Mouse (Mus musculus): ENCODE results near the gene Nfkbib. TPM values are rescaled to one million over a fixed set of nuclear protein-coding genes. Genes with fewer than 3 reads are reported as not detected.

The Nfkbib gene
- polyA plus RNA-seq, 1 experiment from 2014 or later, result 42.2 TPM

- WGBS, result 92% methylated on average over 7 of the region's 7 CpGs
Measured at GRCm38 (mm10) chr7:28749935-28750334, 17.4 kb downstream of the Nfkbib start.

GRCm38 (mm10) chr7:28741709-28742438 lies 25.4 kb downstream of the Nfkbib start, which contains the start of the genes Mrps12 and Sars2:
Gene Mrps12 (minus strand): TSS chr7:28741820.
Gene Sars2 (plus strand): TSS chr7:28741992.
- Histone ChIP-seq H3K4me2 (ENCODE audit: low read length) (peak within 1 kb of the TSS; percentile 82), H3K4me1 (replicated peaks; ENCODE audit: insufficient read depth, low read length) (0 out of 2 replicates have a peak, but pooled peaks cover 3% of the 10 kb centered on the region), H3K36me3 (ENCODE audit: insufficient read depth, low read length) (peaks cover 13% of the 10 kb centered on the region; the same call in 1 of the 2 replicates), H3K9ac (ENCODE audit: low read depth, low read length) (peak within 1 kb of the TSS; percentile 74), H3K4me3 (replicated peaks; ENCODE audit: low read depth, low read length) (peak within 1 kb of the TSS; percentile 74), H3K9me3 (replicated peaks; ENCODE audit: low read length) (no peaks in the 10 kb centered on the region), H3K27me3 (ENCODE audit: insufficient read depth, low read length) (no peaks in the 10 kb centered on the region), H3K27ac (peak within 1 kb of the TSS; percentile 85)
- under 1% methylated on average over 39 of the region's 39 CpGs for WGBS
- ATAC-seq (replicated peaks; ENCODE audit: low FRiP score, low read depth) (peak; percentile 97), DNase-seq (ENCODE audit: low spot score) (peak; percentile 100)
- peak; percentile 94 for TF ChIP-seq CTCF (IDR thresholded peaks at IDR 0.05; ENCODE audit: low read depth)

More at GRCm38 (mm10) chr7:28749935-28750334, 17.4 kb downstream of the Nfkbib start:
- no peak overlapping the region for H3K4me3 ChIP-seq (replicated peaks; ENCODE audit: low read depth, low read length)
- no peaks in the 10 kb centered on the region for H3K27me3 ChIP-seq (ENCODE audit: insufficient read depth, low read length)
- H3K36me3 ChIP-seq (ENCODE audit: insufficient read depth, low read length), result 0 out of 2 replicates have a peak, but pooled peaks cover 6% of the 10 kb centered on the region
- no peak overlapping the region for H3K9ac ChIP-seq (ENCODE audit: low read depth, low read length)
- H3K27ac ChIP-seq, result no peak overlapping the region
- no peak overlapping the region for H3K4me2 ChIP-seq (ENCODE audit: low read length)
- H3K4me1 ChIP-seq (replicated peaks; ENCODE audit: insufficient read depth, low read length), result no peaks in the 10 kb centered on the region
- TF ChIP-seq CTCF (IDR thresholded peaks at IDR 0.05; ENCODE audit: low read depth), result no peak
- H3K9me3 ChIP-seq (replicated peaks; ENCODE audit: low read length), result no peaks in the 10 kb centered on the region
- no peak for ATAC-seq (replicated peaks; ENCODE audit: low FRiP score, low read depth)
- DNase-seq (ENCODE audit: low spot score), result no peak

- ATAC-seq (replicated peaks; ENCODE audit: low FRiP score, low read depth) (peak; percentile 11; the same call in 1 of the 2 replicates), DNase-seq (ENCODE audit: low spot score) (no peak)
- WGBS, result under 1% methylated on average over 13 of the region's 13 CpGs
- TF ChIP-seq CTCF (IDR thresholded peaks at IDR 0.05; ENCODE audit: low read depth), result no peak
- no peaks in the 10 kb centered on the region for H3K9me3 ChIP-seq (replicated peaks; ENCODE audit: low read length)
- peak overlapping the region; percentile 82 for H3K4me2 ChIP-seq (ENCODE audit: low read length)
- H3K27me3 ChIP-seq (ENCODE audit: insufficient read depth, low read length), result no peaks in the 10 kb centered on the region
- H3K4me3 ChIP-seq (replicated peaks; ENCODE audit: low read depth, low read length), result peak overlapping the region; percentile 74
- H3K9ac ChIP-seq (ENCODE audit: low read depth, low read length), result peak overlapping the region; percentile 74
- peak overlapping the region; percentile 70 for H3K27ac ChIP-seq
- peaks cover 9% of the 10 kb centered on the region; the same call in 1 of the 2 replicates for H3K36me3 ChIP-seq (ENCODE audit: insufficient read depth, low read length)
- 0 out of 2 replicates have a peak, but pooled peaks cover 3% of the 10 kb centered on the region for H3K4me1 ChIP-seq (replicated peaks; ENCODE audit: insufficient read depth, low read length)
Measured at GRCm38 (mm10) chr7:28741368-28741708, 26.0 kb downstream of the Nfkbib start.

- no peak for TF ChIP-seq CTCF (IDR thresholded peaks at IDR 0.05; ENCODE audit: low read depth)
- Histone ChIP-seq H3K9me3 (replicated peaks; ENCODE audit: low read length) (no peaks in the 10 kb centered on the region), H3K27ac (peak overlapping the region; percentile 70), H3K27me3 (ENCODE audit: insufficient read depth, low read length) (no peaks in the 10 kb centered on the region), H3K36me3 (ENCODE audit: insufficient read depth, low read length) (peaks cover 9% of the 10 kb centered on the region; the same call in 1 of the 2 replicates), H3K4me2 (ENCODE audit: low read length) (peak overlapping the region; percentile 82), H3K4me1 (replicated peaks; ENCODE audit: insufficient read depth, low read length) (0 out of 2 replicates have a peak, but pooled peaks cover 3% of the 10 kb centered on the region), H3K4me3 (replicated peaks; ENCODE audit: low read depth, low read length) (peak overlapping the region; percentile 74), H3K9ac (ENCODE audit: low read depth, low read length) (peak overlapping the region; percentile 74)
- DNase-seq (ENCODE audit: low spot score) (no peak), ATAC-seq (replicated peaks; ENCODE audit: low FRiP score, low read depth) (no peak)
- WGBS, result 26% methylated on average over 9 of the region's 9 CpGs
Measured at GRCm38 (mm10) chr7:28740949-28741348, 26.4 kb downstream of the Nfkbib start.

GRCm38 (mm10) chr7:28739829-28740228 lies 27.5 kb downstream of the Nfkbib start:
- H3K9me3 ChIP-seq (replicated peaks; ENCODE audit: low read length), result no peaks in the 10 kb centered on the region
- TF ChIP-seq CTCF (IDR thresholded peaks at IDR 0.05; ENCODE audit: low read depth), result no peak
- ATAC-seq (replicated peaks; ENCODE audit: low FRiP score, low read depth) (no peak), DNase-seq (ENCODE audit: low spot score) (no peak)
- 0 out of 2 replicates have a peak, but pooled peaks cover 3% of the 10 kb centered on the region for H3K4me1 ChIP-seq (replicated peaks; ENCODE audit: insufficient read depth, low read length)
- H3K4me2 ChIP-seq (ENCODE audit: low read length), result no peak overlapping the region
- 94% methylated on average over 21 of the region's 21 CpGs for WGBS
- no peaks in the 10 kb centered on the region for H3K27me3 ChIP-seq (ENCODE audit: insufficient read depth, low read length)
- H3K36me3 ChIP-seq (ENCODE audit: insufficient read depth, low read length), result peaks cover 7% of the 10 kb centered on the region; the same call in 1 of the 2 replicates
- H3K27ac ChIP-seq, result no peak overlapping the region
- H3K9ac ChIP-seq (ENCODE audit: low read depth, low read length), result no peak overlapping the region
- no peak overlapping the region for H3K4me3 ChIP-seq (replicated peaks; ENCODE audit: low read depth, low read length)

GRCm38 (mm10) chr7:28735701-28736100 lies 31.6 kb downstream of the Nfkbib start:
- Histone ChIP-seq H3K36me3 (ENCODE audit: insufficient read depth, low read length) (peaks cover 6% of the 10 kb centered on the region; the same call in 1 of the 2 replicates), H3K27me3 (ENCODE audit: insufficient read depth, low read length) (no peaks in the 10 kb centered on the region), H3K4me3 (replicated peaks; ENCODE audit: low read depth, low read length) (no peak overlapping the region), H3K9ac (ENCODE audit: low read depth, low read length) (no peak overlapping the region), H3K9me3 (replicated peaks; ENCODE audit: low read length) (no peaks in the 10 kb centered on the region), H3K4me2 (ENCODE audit: low read length) (no peak overlapping the region), H3K27ac (no peak overlapping the region), H3K4me1 (replicated peaks; ENCODE audit: insufficient read depth, low read length) (0 out of 2 replicates have a peak, but pooled peaks cover 3% of the 10 kb centered on the region)
- no peak for TF ChIP-seq CTCF (IDR thresholded peaks at IDR 0.05; ENCODE audit: low read depth)
- WGBS, result 86% methylated on average over 6 of the region's 6 CpGs
- no peak for DNase-seq (ENCODE audit: low spot score)
- ATAC-seq (replicated peaks; ENCODE audit: low FRiP score, low read depth), result no peak
